Mouse (Mus musculus) CD4-positive helper T cell, adult 2 months (primary cell): ENCODE results near the gene Hist4h4.

Experiments used
- DNase-seq: peaks from one replicate; pipeline ENCODE4 v3.0.0-alpha.2; 2012; ENCODE audit warnings: low read depth, missing footprints, low spot score

The Hist4h4 gene

DNA sequence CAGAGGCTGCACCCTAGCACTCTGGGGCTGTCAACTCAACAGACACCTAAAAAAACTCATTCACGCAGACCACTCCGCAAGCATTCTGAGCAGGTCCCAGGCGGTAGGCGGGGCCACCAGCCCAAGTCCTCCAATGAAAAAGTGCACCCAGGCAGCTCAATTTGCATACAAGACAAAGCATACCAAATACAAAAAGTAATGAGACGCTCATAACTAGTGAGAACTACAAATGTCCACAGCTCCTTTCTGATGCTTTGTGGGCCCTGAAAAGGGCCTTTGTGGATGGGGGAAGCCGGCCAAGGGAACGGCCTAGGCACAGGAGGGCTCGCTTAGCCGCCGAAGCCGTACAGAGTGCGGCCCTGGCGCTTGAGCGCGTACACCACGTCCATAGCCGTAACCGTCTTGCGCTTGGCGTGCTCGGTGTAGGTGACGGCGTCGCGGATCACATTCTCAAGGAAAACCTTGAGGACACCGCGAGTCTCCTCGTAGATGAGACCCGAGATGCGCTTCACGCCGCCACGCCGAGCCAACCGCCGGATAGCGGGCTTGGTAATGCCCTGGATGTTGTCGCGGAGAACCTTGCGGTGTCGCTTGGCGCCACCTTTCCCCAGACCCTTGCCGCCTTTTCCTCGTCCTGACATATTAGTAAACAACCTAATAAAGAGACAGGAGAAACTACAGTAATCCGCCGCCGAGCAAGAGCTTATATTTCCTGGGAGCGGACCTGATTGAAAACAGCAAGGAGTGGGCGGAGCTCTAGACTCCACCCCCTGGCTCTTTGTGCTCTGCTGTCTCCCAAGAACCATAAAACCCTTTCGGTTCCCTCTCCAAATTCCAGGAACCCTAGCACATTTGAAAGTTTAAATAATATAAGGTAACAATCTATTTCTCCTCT lies at the start of gene Hist4h4:
Hist4h4 (minus strand) TSS at position 677 of the 895 bp plus-strand sequence.
- DNase-seq: peak; percentile 91

- DNase-seq: no peak
Observed at GRCm38 (mm10) chr6:136852762-136853161, 48.5 kb upstream of the Hist4h4 start.

DNA sequence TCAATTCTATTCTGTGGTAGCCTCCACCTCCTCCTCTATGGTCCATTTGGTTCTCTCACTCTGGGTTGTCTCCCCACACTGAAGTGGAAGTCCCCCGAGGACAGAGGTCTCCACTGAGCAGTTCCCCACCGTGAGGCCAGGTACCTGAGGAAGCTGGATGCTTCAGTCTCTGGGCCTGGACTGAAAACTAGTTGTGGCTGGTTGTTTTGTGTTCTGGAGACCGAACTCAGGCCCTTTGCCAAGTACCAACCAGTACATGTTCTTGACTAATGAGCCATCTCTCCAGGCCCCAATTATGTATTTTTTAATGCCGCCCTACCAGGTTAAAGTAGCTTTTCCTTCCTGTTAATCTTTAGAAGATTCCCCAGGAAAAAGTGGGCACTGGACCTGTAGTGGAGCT lies 48.1 kb upstream of the Hist4h4 start:
- DNase-seq: no peak

- DNase-seq: no peak
Observed at GRCm38 (mm10) chr6:136850267-136850666, 46.1 kb upstream of the Hist4h4 start.

GRCm38 (mm10) chr6:136848971-136849370 lies 44.8 kb upstream of the Hist4h4 start:
- DNase-seq: peak; percentile 23

- no peak for DNase-seq
Observed at GRCm38 (mm10) chr6:136848399-136848798, 44.2 kb upstream of the Hist4h4 start.

DNA sequence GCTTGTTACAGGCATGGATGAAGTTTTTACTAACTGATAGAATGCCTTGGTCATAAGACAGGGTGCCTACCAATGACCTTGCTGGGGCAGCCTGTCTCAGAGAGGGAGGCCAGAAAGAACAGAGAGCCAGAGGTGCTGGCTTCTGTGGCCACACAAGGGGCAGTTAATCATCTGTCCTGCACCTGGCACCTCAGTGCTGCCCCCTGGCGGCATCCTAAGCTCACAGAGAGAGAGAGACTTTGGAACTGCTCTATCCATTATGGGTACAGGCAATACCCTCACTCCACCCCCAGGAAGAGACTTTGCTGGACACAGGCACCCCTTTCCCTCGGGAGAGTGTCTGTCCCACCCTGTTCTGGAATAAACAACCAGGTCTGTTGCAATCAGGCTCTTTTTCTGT lies 43.6 kb upstream of the Hist4h4 start:
- peak; percentile 48 for DNase-seq

GRCm38 (mm10) chr6:136847267-136847666 lies 43.1 kb upstream of the Hist4h4 start:
- DNase-seq: no peak

DNA sequence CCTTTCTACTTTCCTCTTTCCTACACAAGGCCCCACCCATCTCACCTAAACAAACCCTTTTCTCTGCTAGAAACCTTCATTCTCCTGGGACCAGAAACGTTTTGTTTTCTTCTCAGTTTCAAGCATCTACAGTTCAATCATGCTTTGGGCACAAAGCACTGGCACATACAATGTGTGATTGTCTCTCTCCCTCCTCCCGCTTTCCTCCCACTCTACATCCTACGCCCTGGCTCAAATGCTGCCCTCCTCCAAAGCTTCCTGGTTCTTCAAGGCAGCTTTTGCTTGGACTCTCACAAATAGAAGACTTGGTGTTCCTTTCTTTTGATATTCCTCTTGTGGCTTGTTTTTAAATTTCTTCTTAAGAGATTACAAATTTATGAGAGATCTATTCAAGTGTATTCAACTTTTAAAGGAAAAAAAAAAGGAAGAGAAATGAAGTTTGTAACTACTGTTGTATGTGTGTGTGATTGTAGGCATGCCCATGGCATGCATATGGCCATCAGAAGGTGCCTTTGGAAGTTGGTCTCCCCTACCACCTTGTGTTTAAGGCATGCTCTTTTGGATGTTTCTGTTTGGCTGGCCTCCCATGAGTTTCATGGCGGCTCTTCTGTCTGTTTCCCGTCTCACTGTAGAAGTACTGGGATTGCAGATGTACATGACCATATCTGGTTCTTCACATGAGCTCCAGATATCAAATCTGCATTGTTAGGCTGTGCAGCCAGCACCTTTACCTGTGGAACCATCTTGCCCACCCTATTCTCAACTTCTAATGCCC lies 41.7 kb upstream of the Hist4h4 start:
- no peak for DNase-seq

- no peak for DNase-seq
Observed at GRCm38 (mm10) chr6:136844903-136845302, 40.7 kb upstream of the Hist4h4 start.

DNA sequence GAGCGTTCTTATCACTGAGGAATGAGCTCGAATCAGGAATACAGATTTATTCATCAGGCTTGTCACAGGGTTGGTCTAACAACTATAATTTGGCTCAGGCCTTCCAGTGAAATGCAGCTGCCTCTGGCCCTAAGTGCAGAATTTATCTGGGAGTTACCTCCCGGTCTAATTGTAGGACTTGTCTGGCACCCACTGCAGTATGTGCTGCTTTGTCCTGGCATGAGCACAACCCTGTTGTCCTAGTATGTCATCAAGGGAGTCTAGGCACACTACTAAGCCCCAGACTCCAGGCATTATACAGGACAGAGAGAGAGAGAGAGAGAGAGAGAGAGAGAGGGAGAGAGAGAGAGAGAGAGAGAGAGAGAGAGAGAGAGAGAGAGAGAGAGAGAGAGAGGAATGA lies 33.1 kb upstream of the Hist4h4 start:
- DNase-seq: no peak

GRCm38 (mm10) chr6:136835352-136835751 lies 31.1 kb upstream of the Hist4h4 start, which contains the start of gene Smco3:
Gene Smco3, minus strand, starts transcription at chr6:136835452.
- DNase-seq: no peak

DNA sequence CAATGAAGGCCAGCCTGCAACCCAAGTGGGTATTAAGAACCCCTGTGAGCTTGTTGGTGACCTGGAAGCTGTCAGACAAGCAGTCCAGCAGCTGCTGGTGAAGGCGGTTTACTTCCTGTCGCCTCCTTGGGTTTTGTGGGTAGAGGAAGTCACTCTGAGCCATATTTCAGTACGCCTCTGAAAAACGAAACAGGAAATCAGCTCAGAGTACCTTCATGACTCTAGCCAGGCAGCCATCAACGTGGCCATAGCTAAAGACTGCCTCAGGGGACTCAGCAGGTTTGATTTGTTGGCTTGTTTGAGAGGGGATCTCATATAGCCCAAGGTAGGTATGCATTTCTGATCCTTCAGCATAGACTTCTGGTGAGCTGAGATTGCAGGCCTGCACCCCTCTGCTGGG lies 27.5 kb upstream of the Hist4h4 start:
- peak; percentile 62 for DNase-seq

GRCm38 (mm10) chr6:136828681-136829080 lies 24.5 kb upstream of the Hist4h4 start:
- DNase-seq: no peak

DNA sequence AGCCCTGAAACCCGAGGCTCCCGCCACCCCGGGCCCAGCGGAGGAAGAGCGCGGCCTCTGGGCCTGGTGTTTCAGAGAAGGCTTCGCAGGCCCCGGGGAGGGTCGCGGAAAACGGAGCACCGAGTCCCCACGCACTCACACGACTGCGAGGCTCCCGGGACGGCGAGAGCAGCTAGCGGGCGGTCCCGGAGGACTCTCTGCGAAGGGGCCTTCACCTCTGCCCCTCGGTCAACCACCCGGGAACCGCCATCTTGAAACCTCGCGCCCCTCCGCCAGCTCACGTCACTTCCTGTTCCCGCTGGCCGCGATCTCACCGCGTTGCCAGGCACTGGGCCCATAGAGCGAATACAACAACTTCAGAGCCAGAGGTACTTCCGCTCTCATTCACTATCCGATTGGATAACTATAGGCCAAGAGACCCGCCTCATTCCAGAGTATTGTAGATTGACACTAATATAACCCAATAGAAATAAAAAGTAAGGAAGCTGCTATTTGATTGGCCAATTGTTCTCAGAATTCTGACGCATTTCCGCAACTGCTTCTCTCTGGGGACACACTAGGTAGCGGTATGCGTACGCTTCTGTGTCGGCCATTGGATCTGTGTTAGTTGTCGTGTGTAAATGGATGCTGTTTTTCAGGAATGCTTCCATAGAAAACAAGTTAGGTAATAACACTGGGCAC lies 23.8 kb upstream of the Hist4h4 start, which contains the start of gene Wbp11:
Wbp11 (minus strand) TSS at position 353 of the 681 bp plus-strand sequence.
- peak; percentile 99 for DNase-seq

DNA sequence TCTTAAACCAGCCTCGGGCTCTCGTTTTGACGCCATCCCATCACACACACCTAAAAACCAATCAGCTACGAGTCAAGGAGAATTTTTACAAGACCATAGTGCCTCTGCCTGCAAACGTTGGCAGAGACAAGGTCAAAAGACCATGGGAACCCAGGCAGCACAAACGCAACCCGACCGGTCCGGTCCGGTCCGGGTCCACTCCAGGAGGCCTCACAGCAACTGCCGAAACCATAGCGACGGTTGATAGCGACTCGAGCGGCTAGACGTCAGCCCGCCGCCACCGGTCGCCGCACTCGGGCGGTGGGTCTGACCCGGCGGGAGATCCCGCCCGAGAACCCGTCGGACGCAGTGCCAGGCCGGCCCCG lies 23.3 kb upstream of the Hist4h4 start, which contains the start of gene BC049715:
BC049715 (plus strand) TSS at position 111 of the 365 bp plus-strand sequence.
- no peak for DNase-seq

- no peak for DNase-seq
Observed at GRCm38 (mm10) chr6:136827116-136827515, 22.9 kb upstream of the Hist4h4 start.

- DNase-seq: no peak
Observed at GRCm38 (mm10) chr6:136824987-136825386, 20.8 kb upstream of the Hist4h4 start.

DNA sequence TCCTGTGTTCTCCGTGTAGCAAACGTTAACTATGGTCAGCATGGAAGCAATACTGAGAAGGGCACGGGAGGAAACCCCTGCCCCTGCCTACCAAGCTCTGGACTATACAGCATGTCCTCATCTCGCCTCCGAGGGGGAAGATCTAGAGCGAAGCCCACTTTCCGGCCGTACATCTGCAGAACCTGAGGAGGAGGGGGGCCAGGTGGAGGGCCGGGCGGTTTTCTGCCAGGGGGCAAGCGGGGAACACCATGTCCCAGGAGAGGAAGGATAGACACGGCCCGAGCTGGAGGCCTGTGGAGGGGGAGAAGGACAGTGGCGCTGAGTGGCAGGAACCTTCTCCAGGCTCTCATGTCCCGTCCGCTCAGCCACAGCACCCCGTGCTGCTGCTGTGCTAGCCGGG lies 16.9 kb upstream of the Hist4h4 start:
- DNase-seq: no peak

DNA sequence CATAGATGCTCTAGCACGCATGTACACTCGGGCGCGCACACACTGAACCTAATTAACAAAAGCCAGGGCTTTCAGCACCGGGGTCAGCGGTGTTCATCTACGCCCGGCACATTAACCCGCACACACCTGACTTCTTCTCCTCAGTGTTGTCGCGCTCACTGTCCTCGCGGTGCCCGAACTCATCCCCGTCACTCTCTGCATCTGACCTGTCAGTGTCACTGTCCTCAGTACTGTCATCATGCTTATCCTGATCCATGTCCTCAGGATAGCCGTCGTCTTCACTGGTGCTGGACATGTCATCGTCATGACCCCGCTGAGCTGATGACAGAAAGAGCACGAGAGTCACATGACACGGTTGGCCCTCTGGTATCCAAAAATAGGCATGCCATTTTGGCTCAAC lies 16.2 kb upstream of the Hist4h4 start:
- DNase-seq: no peak

- no peak for DNase-seq
Observed at GRCm38 (mm10) chr6:136817549-136817948, 13.3 kb upstream of the Hist4h4 start.

DNA sequence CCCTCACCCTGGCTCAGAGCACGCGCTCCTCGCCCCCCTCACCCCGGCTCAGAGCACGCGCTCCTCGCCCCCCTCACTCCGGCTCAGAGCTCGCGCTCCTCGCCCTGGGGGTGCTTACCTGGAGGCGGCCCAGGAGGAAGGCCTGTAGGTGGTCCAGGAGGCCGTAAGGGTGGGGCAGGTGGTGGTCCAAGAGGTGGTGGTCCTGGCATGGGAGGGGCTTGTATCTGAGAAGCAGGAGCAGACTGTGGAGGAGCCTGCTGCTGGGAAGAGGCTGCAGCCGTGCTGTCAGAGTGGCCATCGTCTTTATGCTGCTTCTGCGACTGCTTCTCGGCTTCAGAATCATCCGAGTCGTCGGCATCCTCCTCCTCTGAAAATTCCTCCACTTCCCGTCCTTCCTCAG lies 12.6 kb upstream of the Hist4h4 start:
- DNase-seq: no peak
